Mouse (Mus musculus): ENCODE measurements at regions not wholly inside any gene's neighbourhood (a gene's known extent, or its start where the extent isn't known, plus 50 kb on each side); places are given as distances from the start of the nearest gene placed in this dataset.

GRCm38 (mm10) chr13:15910578-15910977 is 101.1 kb upstream of the Inhba start:
- DNase-seq (ENCODE audit: low spot score): no peak
- Histone ChIP-seq H3K4me1 (ENCODE audit: insufficient read depth, low read depth, low read length) (no peaks in the 10 kb centered on the region), H3K4me2 (replicated peaks; ENCODE audit: low read depth, low read length) (no peak overlapping the region), H3K4me3 (ENCODE audit: low read depth, low read length) (no peak overlapping the region), H3K9me3 (ENCODE audit: low read length) (no peaks in the 10 kb centered on the region), H3K27me3 (replicated peaks; ENCODE audit: insufficient read depth, low read length) (no peaks in the 10 kb centered on the region), H3K36me3 (ENCODE audit: insufficient read depth, low read length) (no peaks in the 10 kb centered on the region), H3K9ac (replicated peaks; ENCODE audit: low read depth) (no peak overlapping the region), H3K27ac (ENCODE audit: low read length) (no peak overlapping the region)
- TF ChIP-seq CTCF (IDR thresholded peaks at IDR 0.05) (no peak), EP300 (IDR thresholded peaks at IDR 0.05) (no peak)
- 33% methylated on average over 2 of the region's 2 CpGs for WGBS
- ATAC-seq: no peak

- H3K36me3 ChIP-seq (ENCODE audit: insufficient read depth, low read length): no peaks in the 10 kb centered on the region
- no peaks in the 10 kb centered on the region for H3K4me1 ChIP-seq (ENCODE audit: insufficient read depth, low read depth, low read length)
- no peak overlapping the region for H3K4me2 ChIP-seq (replicated peaks; ENCODE audit: low read depth, low read length)
- DNase-seq (ENCODE audit: low spot score) (no peak), ATAC-seq (no peak)
- TF ChIP-seq EP300 (IDR thresholded peaks at IDR 0.05) (no peak), CTCF (IDR thresholded peaks at IDR 0.05) (no peak)
- WGBS: 89% methylated on average over 1 of the region's 1 CpGs
- no peaks in the 10 kb centered on the region for H3K9me3 ChIP-seq (ENCODE audit: low read length)
- H3K27me3 ChIP-seq (replicated peaks; ENCODE audit: insufficient read depth, low read length): no peaks in the 10 kb centered on the region
- no peak overlapping the region for H3K27ac ChIP-seq (ENCODE audit: low read length)
- no peak overlapping the region for H3K9ac ChIP-seq (replicated peaks; ENCODE audit: low read depth)
- H3K4me3 ChIP-seq (ENCODE audit: low read depth, low read length): no peak overlapping the region
Measured at GRCm38 (mm10) chr13:15911263-15911662, 100.4 kb upstream of the Inhba start.

GRCm38 (mm10) chr13:15914270-15914669 is 97.4 kb upstream of the Inhba start:
- TF ChIP-seq CTCF (IDR thresholded peaks at IDR 0.05) (no peak), EP300 (IDR thresholded peaks at IDR 0.05) (no peak)
- H3K9me3 ChIP-seq (ENCODE audit: low read length): no peaks in the 10 kb centered on the region
- no peak overlapping the region for H3K9ac ChIP-seq (replicated peaks; ENCODE audit: low read depth)

GRCm38 (mm10) chr13:15929890-15930289 is 81.8 kb upstream of the Inhba start:
- Histone ChIP-seq H3K27me3 (replicated peaks; ENCODE audit: insufficient read depth, low read length) (no peaks in the 10 kb centered on the region), H3K36me3 (ENCODE audit: insufficient read depth, low read length) (no peaks in the 10 kb centered on the region), H3K4me2 (replicated peaks; ENCODE audit: low read depth, low read length) (no peak overlapping the region), H3K9ac (replicated peaks; ENCODE audit: low read depth) (no peak overlapping the region), H3K27ac (ENCODE audit: low read length) (no peak overlapping the region), H3K9me3 (ENCODE audit: low read length) (no peaks in the 10 kb centered on the region), H3K4me1 (ENCODE audit: insufficient read depth, low read depth, low read length) (no peaks in the 10 kb centered on the region), H3K4me3 (ENCODE audit: low read depth, low read length) (no peak overlapping the region)
- DNase-seq (ENCODE audit: low spot score) (peak; percentile 70), ATAC-seq (peak; percentile 35; the same call in 1 of the 2 replicates)
- TF ChIP-seq CTCF (IDR thresholded peaks at IDR 0.05): no peak
- no peak for TF ChIP-seq EP300 (IDR thresholded peaks at IDR 0.05)
- WGBS: 68% methylated on average over 3 of the region's 3 CpGs

More at GRCm38 (mm10) chr13:15914270-15914669, 97.4 kb upstream of the Inhba start:
- H3K4me2 ChIP-seq (replicated peaks; ENCODE audit: low read depth, low read length): no peak overlapping the region
- ATAC-seq (no peak), DNase-seq (ENCODE audit: low spot score) (no peak)
- H3K36me3 ChIP-seq (ENCODE audit: insufficient read depth, low read length): no peaks in the 10 kb centered on the region
- no peak overlapping the region for H3K27ac ChIP-seq (ENCODE audit: low read length)
- no peaks in the 10 kb centered on the region for H3K4me1 ChIP-seq (ENCODE audit: insufficient read depth, low read depth, low read length)
- H3K27me3 ChIP-seq (replicated peaks; ENCODE audit: insufficient read depth, low read length): no peaks in the 10 kb centered on the region
- no peak overlapping the region for H3K4me3 ChIP-seq (ENCODE audit: low read depth, low read length)
- WGBS: 77% methylated on average over 1 of the region's 1 CpGs

GRCm38 (mm10) chr13:15931553-15932162 is 80.0 kb upstream of the Inhba start:
- no peak for DNase-seq (ENCODE audit: low spot score)
- no peaks in the 10 kb centered on the region for H3K27me3 ChIP-seq (replicated peaks; ENCODE audit: insufficient read depth, low read length)
- no peaks in the 10 kb centered on the region for H3K9me3 ChIP-seq (ENCODE audit: low read length)
- H3K36me3 ChIP-seq (ENCODE audit: insufficient read depth, low read length): no peaks in the 10 kb centered on the region
- no peak overlapping the region for H3K4me3 ChIP-seq (ENCODE audit: low read depth, low read length)
- no peak overlapping the region for H3K27ac ChIP-seq (ENCODE audit: low read length)
- ATAC-seq: no peak
- TF ChIP-seq CTCF (IDR thresholded peaks at IDR 0.05) (no peak), EP300 (IDR thresholded peaks at IDR 0.05) (no peak)
- H3K9ac ChIP-seq (replicated peaks; ENCODE audit: low read depth): no peak overlapping the region
- 42% methylated on average over 5 of the region's 5 CpGs for WGBS
- H3K4me1 ChIP-seq (ENCODE audit: insufficient read depth, low read depth, low read length): no peaks in the 10 kb centered on the region
- H3K4me2 ChIP-seq (replicated peaks; ENCODE audit: low read depth, low read length): no peak overlapping the region

GRCm38 (mm10) chr13:15935689-15936088 is 76.0 kb upstream of the Inhba start:
- Histone ChIP-seq H3K4me2 (replicated peaks; ENCODE audit: low read depth, low read length) (no peak overlapping the region), H3K9ac (replicated peaks; ENCODE audit: low read depth) (no peak overlapping the region), H3K4me1 (ENCODE audit: insufficient read depth, low read depth, low read length) (no peaks in the 10 kb centered on the region), H3K27ac (ENCODE audit: low read length) (no peak overlapping the region), H3K27me3 (replicated peaks; ENCODE audit: insufficient read depth, low read length) (no peaks in the 10 kb centered on the region), H3K9me3 (ENCODE audit: low read length) (no peaks in the 10 kb centered on the region), H3K36me3 (ENCODE audit: insufficient read depth, low read length) (no peaks in the 10 kb centered on the region), H3K4me3 (ENCODE audit: low read depth, low read length) (no peak overlapping the region)
- ATAC-seq: no peak
- TF ChIP-seq CTCF (IDR thresholded peaks at IDR 0.05) (no peak), EP300 (IDR thresholded peaks at IDR 0.05) (no peak)
- 89% methylated on average over 1 of the region's 1 CpGs for WGBS
- DNase-seq (ENCODE audit: low spot score): no peak

GRCm38 (mm10) chr13:15936109-15936508 is 75.5 kb upstream of the Inhba start:
- no peaks in the 10 kb centered on the region for H3K9me3 ChIP-seq (ENCODE audit: low read length)
- no peak overlapping the region for H3K4me3 ChIP-seq (ENCODE audit: low read depth, low read length)
- ATAC-seq (no peak), DNase-seq (ENCODE audit: low spot score) (no peak)
- WGBS: 50% methylated on average over 1 of the region's 1 CpGs
- TF ChIP-seq CTCF (IDR thresholded peaks at IDR 0.05) (no peak), EP300 (IDR thresholded peaks at IDR 0.05) (no peak)
- H3K9ac ChIP-seq (replicated peaks; ENCODE audit: low read depth): no peak overlapping the region
- H3K27me3 ChIP-seq (replicated peaks; ENCODE audit: insufficient read depth, low read length): no peaks in the 10 kb centered on the region
- no peak overlapping the region for H3K4me2 ChIP-seq (replicated peaks; ENCODE audit: low read depth, low read length)
- no peaks in the 10 kb centered on the region for H3K4me1 ChIP-seq (ENCODE audit: insufficient read depth, low read depth, low read length)
- H3K36me3 ChIP-seq (ENCODE audit: insufficient read depth, low read length): no peaks in the 10 kb centered on the region
- no peak overlapping the region for H3K27ac ChIP-seq (ENCODE audit: low read length)
